Mouse (Mus musculus): ENCODE data around the gene Gfer.
A peak's percentile ranks its signal among the peaks of the same experiment; 100 is the strongest.

DNA sequence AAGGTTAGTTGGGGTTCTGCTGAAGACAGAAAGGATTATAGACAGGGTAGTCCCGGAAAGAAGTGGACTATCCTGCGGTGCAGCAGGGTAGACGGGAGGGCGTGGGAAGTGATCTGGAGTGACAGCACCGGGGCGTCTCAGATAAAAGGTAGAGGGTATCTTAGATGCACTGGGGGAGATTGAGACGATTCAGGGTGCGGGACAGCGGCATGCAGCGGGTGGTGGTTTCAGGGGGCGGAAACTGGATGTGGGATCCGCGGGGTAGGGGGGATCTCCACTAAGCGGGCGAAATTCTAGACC lies 27.9 kb upstream of the Gfer start:
- no peak for TF ChIP-seq TAL1 (IDR thresholded peaks at IDR 0.05; ENCODE audit: low read length)
- TF ChIP-seq GATA1 (IDR thresholded peaks at IDR 0.05; ENCODE audit: low read length), result peak; percentile 31; the same call in 1 of the 2 replicates

Data from erythroblast, embryonic 14.5 days (primary cell).